In the genomic region with DNA sequence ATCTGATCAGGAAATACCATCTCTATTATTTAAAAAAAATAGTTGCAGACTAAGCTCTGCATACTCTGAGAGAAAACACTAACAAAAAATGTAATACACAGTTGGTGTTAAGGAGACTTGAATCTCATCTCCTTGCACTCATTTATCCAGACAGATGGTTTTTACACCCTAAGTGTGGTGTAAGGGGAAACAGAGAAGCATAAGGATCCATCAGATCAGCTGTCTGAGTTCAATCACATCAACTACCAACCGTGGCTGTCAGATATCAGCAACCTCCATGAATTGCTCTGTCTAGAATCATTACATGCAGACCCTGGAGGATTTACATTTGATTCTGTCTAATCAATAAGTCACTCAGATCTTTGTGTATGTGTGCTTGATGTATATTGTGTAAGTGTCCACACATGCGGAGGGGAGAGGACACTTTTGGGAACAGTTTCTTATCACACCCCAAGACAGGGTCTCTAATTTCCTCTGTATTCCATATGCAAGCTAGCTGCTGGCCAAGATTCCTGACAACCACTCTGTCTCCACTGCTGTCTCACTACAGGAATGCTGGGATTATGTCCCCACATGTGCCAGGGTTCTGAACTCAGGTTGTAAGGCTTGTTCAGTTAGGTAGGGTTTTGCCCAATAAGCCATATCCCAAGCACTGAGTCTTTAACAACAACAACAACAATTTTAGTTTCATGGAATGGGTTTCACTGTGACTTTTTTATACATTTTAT, we compare ENCODE assay signal across 15 mouse cellular contexts.
"Had no signal": no experiment of that assay in that cellular context is flagged by ENCODE, and none has a peak within 500 bp of the region (broad histone marks: within the 10 kb centered on the region; RNA-seq: fewer than 3 reads in every experiment).

No protein-coding gene starts in this region.

- H3K9me3 ChIP-seq: limb, embryonic 10.5 days; midbrain, embryonic 15.5 days; neural tube, embryonic 12.5 days had no signal

- ATAC-seq: lung, postnatal 0 days; midbrain, embryonic 15.5 days had no signal

- DNase-seq: kidney, postnatal 10 days; kidney, postnatal 4 days; lung, adult 2 months; lung, postnatal 36 days; retina, postnatal 1 day; right cerebral cortex, postnatal 4 days; spleen, adult 18-20 months; thymus, postnatal 36 days had no signal

- H3K27me3 ChIP-seq: midbrain, embryonic 15.5 days; neural tube, embryonic 12.5 days had no signal

- H3K9ac ChIP-seq: liver, embryonic 14.5 days; midbrain, embryonic 15.5 days; neural tube, embryonic 12.5 days had no signal

- H3K36me3 ChIP-seq: limb, embryonic 10.5 days; midbrain, embryonic 15.5 days; neural tube, embryonic 12.5 days had no signal

- H3K4me1 ChIP-seq: limb, embryonic 10.5 days; neural tube, embryonic 12.5 days had no signal

- H3K4me2 ChIP-seq: midbrain, embryonic 11.5 days; midbrain, embryonic 15.5 days; neural tube, embryonic 12.5 days had no signal

- H3K27ac ChIP-seq: left cerebral cortex, adult 2 months; limb, embryonic 10.5 days; midbrain, embryonic 15.5 days; neural tube, embryonic 12.5 days had no signal

- H3K4me3 ChIP-seq: left cerebral cortex, adult 2 months; limb, embryonic 10.5 days; midbrain, embryonic 15.5 days; neural tube, embryonic 12.5 days had no signal
